Mouse (Mus musculus): ENCODE measurements around the gene Gm43552.
"Not testable (repeated sequence)": the region's sequence is repeated elsewhere in the genome, so short reads cannot be mapped to it uniquely, and the experiment has no call there.

Gm43552 gene

DNA sequence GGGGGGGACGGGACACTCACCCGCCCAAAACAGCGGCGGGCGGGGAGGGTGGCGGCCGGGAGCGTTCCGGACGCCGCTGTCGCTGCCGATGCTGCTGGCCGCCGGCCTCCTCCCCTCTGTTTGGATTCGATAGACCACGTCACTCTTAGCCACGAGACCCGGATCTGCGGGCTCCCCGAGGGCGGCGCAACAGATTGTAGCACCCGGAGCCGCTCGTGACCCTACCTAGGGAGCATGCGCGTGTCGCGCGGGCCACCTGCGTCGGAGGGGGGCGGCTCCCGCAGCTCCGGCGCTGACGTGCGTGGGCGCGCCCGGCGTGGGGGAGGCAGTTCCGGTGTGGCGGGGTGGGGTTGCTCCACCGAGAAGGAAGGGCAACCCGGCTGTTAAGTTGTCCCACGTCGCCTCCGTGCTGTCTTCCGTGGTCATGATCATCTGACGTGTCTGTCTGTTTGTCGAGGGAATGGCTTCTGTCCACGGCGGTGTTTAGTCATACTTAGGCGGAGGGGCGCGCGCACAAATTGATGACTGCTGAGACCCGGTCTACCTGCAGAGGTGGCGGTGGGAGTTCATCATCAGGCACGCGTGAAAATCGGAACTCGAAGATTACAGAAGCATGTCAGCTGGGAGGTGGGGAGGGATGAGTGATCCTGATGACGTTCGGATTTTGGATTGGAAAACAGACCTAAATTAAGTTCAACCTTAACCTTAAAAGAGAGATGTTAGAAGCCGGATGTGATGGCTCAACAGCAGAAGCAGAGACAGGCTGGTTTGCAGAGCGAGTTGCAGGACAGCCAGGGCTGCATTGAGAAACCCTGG, at the start of gene Gm43552:
Gm43552 (minus strand) TSS at position 118 of the 816 bp plus-strand sequence.
- peak; percentile 96 for DNase-seq

DNA sequence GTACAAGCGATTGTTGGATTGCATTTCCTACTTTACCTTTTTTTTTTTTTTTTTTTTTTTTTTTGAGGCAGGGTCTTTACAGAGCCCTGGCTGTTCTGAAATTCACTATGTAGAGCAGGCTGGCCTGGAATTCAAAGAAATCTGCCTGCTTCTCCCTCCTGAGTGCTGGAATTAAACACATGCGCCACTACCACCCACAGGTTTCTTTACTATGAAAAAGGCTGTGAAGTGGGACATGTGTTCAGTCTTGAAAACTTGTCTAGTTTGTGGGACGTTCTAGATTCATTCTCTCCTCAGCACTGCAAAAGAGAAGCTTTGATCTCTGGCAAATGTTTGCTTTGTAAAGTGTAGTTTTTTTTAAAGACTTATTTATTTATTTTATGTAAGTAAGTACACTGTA, 49.3 kb upstream of the Gm43552 start:
- no peak for DNase-seq

GRCm38 (mm10) chr5:65539786-65540185, 47.2 kb upstream of the Gm43552 start:
- no peak for DNase-seq

DNA sequence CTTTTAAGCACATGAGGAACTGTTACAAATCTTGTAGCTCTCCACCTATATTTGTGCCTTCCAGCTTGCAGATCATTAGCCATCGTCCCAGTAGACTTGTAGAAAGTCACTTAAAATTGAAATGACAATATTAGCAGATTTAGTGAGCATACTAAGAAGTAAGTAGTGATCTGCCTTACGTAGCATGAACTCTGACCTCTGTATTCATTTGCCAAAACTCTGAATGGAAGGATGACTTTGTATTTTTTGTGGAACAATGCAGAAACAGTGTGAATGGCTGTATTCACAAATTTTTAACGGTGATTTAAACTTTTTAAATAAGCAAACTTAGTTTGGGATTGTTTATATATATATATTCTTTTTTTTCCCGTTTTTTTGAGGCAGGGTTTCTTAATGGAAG, 46.2 kb upstream of the Gm43552 start:
- no peak for DNase-seq

DNA sequence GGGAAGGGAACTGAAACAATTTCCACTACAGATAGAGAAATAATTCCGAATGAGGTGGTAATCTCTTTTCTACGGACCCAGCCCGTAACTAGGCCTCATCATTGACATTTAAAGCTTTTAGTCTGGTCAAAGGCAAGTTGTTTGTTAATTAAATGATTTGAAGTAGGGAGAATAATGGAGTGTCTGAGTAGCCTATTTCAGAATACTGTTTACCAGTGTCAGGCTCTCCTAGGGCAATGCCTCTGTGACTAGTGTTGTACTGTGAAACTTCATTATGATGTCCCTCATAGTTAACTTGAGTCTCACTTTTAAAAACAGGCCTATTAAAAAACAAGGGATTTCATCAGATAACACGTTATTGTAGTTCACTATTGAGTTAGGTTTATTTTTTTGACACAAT, 45.5 kb upstream of the Gm43552 start:
- no peak for DNase-seq

- DNase-seq: no peak
Observed at GRCm38 (mm10) chr5:65537420-65538071, 44.9 kb upstream of the Gm43552 start.

- peak; percentile 93 for DNase-seq
Observed at GRCm38 (mm10) chr5:65536751-65537419, 44.3 kb upstream of the Gm43552 start, which contains the start of the genes Smim14 and Ube2k. Gene Smim14, minus strand, starts transcription at chr5:65537184. Gene Ube2k, plus strand, starts transcription at chr5:65537233.

DNA sequence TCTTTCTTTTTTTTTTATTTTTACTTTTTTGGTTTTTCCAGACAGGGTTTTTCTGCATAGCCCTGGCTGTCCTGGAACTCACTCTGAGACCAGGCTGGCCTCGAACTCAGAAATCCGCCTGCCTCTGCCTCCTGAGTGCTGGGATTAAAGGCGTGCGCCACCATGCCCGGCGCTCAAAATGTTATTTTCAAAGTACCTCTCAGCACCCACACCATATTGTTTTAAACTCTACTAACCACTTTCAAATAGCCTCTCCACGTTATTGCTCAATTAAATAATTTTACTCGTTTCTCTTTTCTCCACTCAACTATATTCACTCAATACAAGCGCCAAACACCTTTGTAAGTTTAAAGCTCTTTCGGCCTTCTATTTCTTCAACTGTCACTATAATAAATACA, 43.4 kb upstream of the Gm43552 start:
- DNase-seq: not testable (repeated sequence)

DNA sequence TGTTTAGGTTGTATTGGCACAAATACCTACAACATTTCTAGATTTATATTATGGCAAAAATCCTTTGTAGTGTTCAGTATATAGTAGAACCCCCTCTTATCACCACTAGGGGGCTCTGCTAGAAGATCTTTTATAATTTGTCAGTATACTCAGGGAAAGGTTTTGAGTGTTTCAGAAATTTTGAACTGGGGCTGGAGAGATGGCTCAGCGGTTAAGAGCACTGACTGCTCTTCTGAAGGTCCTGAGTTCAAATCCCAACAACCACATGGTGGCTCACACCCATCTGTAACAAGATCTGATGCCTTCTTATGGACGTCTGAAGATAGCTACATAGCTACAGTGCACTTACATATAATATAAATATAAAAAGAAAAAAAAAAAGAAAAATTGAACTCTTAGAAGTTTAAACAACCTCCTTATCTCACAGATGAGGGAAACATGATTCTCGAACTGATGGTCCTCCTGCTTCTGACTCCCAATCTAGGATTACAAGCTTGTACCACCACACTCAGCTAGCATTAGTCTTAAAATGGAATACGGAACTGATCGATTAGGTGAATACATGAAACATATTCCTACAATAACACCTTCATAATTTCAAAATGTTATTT, 42.9 kb upstream of the Gm43552 start:
- peak; percentile 36 for DNase-seq

DNA sequence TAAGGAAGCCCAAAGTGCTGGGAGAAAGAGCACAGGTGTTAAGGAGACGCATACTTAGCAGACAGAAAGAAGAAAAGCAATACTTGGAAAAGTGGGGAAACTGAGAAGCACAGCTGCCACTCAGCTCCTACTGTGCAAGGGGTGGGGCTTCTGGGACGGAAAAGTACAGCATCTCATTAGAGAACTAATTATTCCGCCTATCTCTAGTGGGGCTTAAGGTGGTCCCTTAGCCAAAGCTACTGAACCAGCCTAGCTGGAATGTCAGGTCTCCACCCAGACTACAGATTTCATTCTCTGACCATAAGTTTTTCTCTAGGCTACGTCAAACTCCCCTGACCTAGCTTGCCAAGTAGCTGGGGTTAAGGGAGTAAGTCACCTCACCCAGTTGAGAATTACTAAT, 41.9 kb upstream of the Gm43552 start:
- peak; percentile 12 for DNase-seq

GRCm38 (mm10) chr5:65531283-65531682, 38.6 kb upstream of the Gm43552 start:
- no peak for DNase-seq

GRCm38 (mm10) chr5:65525674-65526443, 33.2 kb upstream of the Gm43552 start:
- no peak for DNase-seq

GRCm38 (mm10) chr5:65524831-65525230, 32.2 kb upstream of the Gm43552 start:
- no peak for DNase-seq

- no peak for DNase-seq
Observed at GRCm38 (mm10) chr5:65521803-65522202, 29.2 kb upstream of the Gm43552 start.

DNA sequence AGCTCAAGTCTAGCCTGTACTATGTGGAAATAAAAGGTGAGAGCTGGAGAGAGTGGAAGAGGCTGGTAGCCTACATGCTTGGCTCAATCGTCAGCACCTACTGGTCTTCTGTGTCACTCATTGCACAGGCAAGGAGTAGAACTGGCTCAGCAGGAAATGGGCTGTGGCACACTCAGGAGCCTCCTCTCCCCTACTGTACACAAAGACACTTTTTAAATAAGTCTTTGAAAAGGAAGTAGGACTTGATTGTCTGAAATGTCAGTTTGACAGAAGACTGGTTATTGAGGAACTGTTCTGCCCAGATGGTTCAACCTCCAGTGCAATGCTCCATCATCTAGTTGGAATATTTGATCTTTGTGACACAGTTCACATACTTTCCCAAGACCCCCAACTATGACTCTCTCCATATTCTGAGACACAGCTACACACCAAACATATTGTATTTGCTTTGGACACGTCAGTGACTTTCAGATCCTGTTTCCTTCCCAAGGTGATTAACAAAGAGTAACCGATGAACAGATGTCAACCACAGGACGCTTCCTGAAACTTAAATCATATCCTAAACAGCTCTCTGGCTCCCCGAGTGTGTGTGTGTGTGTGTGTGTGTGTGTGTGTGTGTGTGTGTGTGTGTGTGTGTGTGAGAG, 22.1 kb upstream of the Gm43552 start:
- no peak for DNase-seq

DNA sequence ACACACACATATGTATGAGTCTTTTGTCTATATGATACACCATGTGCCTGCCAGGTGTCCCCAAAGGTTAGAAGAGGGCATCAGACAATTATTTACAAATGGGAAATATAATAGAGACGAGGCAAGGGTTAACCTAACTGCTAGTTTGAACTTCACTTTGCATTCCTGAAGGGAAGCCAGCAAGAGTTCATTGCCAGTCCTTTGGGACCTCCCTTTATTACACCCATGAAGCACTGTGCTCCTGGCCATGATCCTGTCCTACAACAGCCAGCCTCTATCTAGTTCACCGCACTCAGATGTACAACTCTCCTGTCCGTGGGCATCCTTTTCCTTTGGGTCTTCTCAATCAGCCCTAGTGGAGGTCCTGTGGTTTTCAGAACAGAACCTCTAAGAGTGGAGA, 20.9 kb upstream of the Gm43552 start:
- DNase-seq: no peak

DNA sequence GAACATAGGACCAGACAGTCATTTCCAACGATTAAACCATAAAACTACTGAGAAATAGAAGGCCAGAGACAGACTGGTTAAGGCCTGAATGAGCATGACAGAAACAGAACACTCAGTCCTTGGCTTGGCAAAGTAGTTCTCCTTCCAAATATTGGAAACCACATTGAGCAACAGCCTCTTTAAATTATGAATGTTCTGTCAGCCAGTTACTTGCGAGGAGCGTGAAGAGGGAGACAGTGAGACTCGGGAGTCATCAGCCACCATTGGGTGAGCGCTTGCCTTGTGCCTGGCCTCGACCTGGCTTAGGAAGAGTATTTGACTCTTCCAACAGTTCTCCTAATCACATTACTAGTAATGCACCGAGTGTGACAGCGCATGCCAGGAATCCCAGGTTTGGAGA, 15.8 kb upstream of the Gm43552 start:
- no peak for DNase-seq

- no peak for DNase-seq
Observed at GRCm38 (mm10) chr5:65505786-65506185, 13.2 kb upstream of the Gm43552 start.

DNA sequence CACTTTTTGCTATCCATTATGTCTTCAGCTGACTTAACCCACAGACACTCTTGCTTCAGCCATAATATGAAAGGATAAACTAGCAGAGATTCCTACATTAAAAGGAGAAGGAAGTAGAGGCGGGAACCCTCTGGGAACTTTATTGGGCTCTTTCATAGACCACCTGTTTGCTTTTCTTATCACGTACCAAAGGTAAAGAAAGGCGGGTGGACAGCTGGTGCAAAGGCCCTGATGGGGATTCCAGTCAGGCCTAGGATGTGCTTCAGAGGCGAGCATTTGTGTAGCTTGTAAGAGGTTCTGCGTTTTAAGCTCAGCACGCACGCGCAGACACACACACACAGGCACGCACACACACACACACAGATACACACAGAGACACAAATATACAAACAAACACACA, 8.8 kb upstream of the Gm43552 start:
- no peak for DNase-seq

GRCm38 (mm10) chr5:65500231-65500630, 7.6 kb upstream of the Gm43552 start:
- no peak for DNase-seq

- DNase-seq: peak; percentile 57
Observed at GRCm38 (mm10) chr5:65491767-65492715, 592 bp downstream of the Gm43552 start.
